Mouse (Mus musculus) ES-E14 (cell line): ENCODE data around the gene Mrpl35.

Source experiments
- CHD2 ChIP-seq: IDR thresholded peaks from 2 replicates; pipeline ENCODE4 v1.6.1; 2014; ENCODE audit warnings: mild to moderate bottlenecking, low read depth, low read length, inconsistent platforms
- HCFC1 ChIP-seq: IDR thresholded peaks from 2 replicates; pipeline ENCODE4 v1.6.1; 2012; ENCODE audit warnings: low read length, inconsistent platforms, borderline replicate concordance; ENCODE audit not compliant: insufficient read depth
- MAFK ChIP-seq: IDR thresholded peaks from 2 replicates; pipeline ENCODE4 v1.6.1; 2014; ENCODE audit warnings: mild to moderate bottlenecking, low read depth, low read length, inconsistent platforms; ENCODE audit not compliant: insufficient read depth
- ZC3H11A ChIP-seq: IDR thresholded peaks from 2 replicates; pipeline ENCODE4 v1.6.1; 2012; ENCODE audit warnings: low read depth, mild to moderate bottlenecking, inconsistent platforms, low read length, borderline replicate concordance
- ZNF384 ChIP-seq: IDR thresholded peaks from 2 replicates; pipeline ENCODE4 v1.6.1; 2012; ENCODE audit warnings: low read depth, low read length, inconsistent platforms

DNA sequence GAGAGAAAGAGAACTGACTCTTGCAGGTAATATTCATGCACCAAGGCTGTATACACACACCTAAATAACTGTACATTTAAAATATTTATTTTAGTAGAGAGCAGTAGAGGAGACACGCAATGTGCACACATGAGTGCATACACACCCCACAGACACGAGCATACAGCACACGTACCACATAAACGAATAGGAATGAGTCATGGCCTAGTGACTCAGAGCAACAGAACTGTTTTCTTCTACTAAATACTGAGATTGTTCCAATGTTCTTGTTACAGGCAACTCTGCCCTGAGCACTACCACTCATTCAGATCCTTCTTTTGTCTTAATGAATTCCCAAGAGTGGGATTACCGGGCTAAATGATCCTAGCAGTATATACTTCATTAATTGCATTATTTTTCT lies 48.8 kb downstream of the Mrpl35 start:
- TF ChIP-seq MAFK (no peak), ZC3H11A (no peak), ZNF384 (no peak), CHD2 (no peak), HCFC1 (no peak)
